Mouse (Mus musculus) gastrocnemius, adult 8-10 months (tissue): Measurements from ENCODE around the gene Oog4. TPM values are rescaled to one million over a fixed set of nuclear protein-coding genes. Genes with fewer than 3 reads are reported as not detected.
"Not testable (repeated sequence)": the region's sequence is repeated elsewhere in the genome, so short reads cannot be mapped to it uniquely, and the experiment has no call there.

ENCODE experiments used
- DNase-seq, 2 experiments: peaks; one replicate each; pipeline ENCODE4 v3.0.0; 2022; ENCODE audit warnings: low spot score in 2 of 2
- total RNA-seq, 4 experiments: library from RNA; stranded (reverse); gene quantifications; 2 replicates each; pipeline ENCODE4 v1.2.4; 2022

Gene Oog4
- total RNA-seq: not detected

GRCm38 (mm10) chr4:143450224-143450623 is at the start of gene Oog4:
Oog4 (minus strand) TSS chr4:143450324.
- DNase-seq: no peak

DNA sequence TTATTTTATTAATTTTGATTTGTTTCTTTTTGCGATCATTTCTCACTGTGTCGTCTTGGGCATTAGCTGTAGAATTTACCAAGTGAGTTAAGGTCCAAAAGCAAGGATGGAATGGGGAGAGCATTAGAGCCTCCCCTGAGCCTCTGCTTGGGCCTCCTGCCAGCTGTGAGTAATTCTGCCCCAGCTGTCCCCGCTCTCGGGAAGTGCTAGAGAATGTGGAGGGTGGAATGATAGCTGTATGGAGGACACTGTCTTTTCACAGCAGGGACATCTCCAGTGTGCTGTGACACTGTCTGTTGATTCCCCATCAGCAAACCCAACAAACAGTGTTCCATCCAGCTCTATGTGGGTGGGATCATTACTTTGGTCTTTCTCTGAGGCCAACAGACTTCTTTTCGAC is 23.4 kb downstream of the Oog4 start:
- DNase-seq: not testable (repeated sequence)

DNA sequence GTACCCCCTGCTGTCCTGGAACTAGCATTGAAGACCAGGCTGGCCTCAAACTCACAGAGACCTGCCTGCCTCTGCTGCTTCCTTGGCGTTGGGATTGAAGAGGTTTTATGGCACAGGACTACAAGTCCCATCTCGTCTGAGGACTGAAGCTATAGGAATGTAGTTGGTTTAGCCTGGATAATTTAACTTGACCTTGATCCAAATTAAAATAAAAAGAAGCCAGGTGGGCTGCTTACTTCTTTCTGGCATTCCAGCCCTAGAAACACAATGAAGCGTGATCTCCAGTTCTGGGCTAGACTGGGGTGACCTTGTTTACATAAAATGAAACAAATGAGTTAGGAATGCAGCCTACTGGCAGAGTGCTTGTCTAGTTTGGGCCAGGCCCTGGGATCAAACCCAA is 36.0 kb downstream of the Oog4 start:
- no peak for DNase-seq

GRCm38 (mm10) chr4:143413621-143414020 is 36.5 kb downstream of the Oog4 start:
- no peak for DNase-seq

DNA sequence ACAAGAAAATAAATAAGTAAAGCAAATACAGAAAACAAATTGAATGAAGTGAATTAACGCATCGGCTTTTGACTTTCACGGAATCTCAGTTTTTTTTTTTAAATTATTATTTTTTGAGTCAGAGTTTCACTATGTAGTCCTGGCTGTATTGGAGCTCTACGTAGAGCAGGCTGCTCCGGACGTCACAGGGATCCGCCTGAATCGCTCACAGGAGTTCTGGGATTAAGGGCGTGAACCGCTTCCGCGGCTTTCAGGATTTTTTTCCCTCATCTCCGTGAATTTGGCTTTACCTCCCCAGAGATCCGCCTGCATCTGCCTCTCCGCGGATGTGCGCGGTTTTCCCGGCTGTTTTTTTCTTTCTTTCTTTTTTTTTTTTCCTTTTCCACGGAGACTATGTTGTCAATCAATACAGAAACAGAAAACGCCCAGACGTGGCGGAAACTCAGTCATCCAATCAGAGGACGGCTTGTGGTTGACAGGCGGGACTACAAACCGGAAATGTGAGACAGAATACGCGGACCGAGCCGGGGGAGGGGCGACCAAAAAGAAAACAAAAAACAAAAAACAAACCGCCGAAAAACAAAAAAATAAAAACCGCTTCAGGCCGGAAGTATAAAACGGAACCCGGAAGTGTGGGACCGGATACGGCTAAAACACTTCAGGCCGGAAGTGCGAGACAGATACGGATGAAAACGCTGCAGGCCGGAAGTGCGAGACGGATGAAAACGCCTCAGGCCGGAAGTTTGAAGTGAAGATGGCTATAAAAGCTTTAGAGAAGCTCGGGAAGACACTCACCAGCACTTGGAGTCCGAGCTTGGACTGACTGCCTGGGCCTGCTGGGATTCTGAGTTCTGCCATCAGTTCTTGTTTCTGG is 37.7 kb downstream of the Oog4 start, which contains the start of gene Pramef8:
Gene Pramef8, plus strand, starts transcription at position 208 of the 874 bp plus-strand sequence.
- DNase-seq: peak; percentile 85 to 89

DNA sequence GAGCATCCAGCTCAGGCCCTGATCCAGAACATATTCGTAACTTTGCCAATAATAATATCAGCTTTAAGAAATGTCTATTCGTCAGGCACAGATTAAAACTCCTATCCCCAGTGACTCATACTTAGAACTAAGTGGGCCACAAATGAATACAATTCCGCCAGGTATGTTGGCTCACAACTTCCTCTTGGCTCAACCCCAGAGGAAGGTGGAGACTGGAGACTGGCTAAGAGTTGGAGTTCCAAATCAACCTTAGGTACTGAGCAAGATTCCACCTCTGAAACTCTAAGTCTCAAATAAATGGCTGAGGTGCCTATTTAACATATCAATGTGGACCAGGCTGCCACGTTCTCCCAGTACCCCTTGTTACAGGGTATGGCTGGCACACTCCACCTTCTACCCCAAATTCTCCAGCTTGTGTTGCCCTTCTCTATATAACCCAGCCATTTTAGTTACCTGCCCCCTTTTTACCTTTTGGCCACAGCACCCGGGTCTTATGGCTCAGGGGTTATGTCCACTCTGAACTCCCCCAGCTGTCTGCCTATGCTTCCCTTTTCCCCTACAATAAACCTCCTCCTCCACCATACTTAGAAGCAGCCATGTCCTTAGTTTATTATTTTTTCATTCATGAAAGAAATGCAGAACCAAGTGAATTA is 38.4 kb downstream of the Oog4 start:
- DNase-seq: no peak

- DNase-seq: no peak
These were observed 55.9 kb downstream of the Oog4 start, which contains the start of gene Pramel1 for GRCm38 (mm10) chr4:143394181-143394580. Pramel1 (plus strand) TSS chr4:143394428.

DNA sequence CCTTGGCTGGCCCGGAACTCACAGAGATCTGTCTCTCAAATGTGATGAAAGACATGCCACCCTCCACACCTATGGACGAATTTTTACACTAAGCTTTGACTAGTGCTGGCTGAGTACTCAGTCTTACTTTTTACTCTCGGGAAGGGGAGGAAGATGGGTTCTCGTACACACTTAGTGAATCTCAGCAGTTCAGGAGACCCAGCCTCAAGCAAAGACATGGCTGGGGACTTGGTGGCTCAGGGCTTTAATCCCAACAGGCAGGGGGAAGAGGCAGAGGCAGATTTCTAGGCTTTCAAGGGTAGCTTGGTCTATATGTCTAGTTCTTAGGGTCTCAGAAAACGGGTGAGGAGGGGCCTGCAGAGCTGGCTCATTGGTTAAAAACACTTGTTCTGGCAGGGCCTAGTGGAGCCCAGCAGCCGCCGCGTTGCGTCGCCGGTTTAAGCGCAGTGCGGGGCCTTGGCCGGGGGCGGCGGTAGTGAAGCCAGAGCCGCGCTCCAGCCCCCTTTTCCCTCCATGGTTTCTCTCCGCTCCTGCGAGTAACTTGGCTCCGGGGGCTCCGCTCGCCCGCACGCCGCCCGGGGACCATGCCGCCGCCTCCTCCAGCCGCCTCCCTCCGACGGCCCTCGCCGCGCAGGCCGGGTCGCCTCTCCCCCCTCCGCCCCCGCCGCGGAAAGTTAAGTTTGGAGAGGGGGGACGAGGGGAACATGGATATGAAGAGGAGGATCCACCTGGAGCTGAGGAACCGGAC is 61.0 kb downstream of the Oog4 start:
- no peak for DNase-seq

Other genes with a start within 250 kb of the Oog4 start
- gene Prdm2, start 237.3 kb downstream of the Oog4 start, total RNA-seq: 10 to 100 TPM; 20.3 to 28.1 (median 25.8) TPM
- 1 to 10 TPM; 2.9 to 4.9 (median 4.2) TPM for gene Pdpn, start 150.8 kb downstream of the Oog4 start, total RNA-seq
- gene Lrrc38, start 100.6 kb downstream of the Oog4 start, total RNA-seq: 10 to 100 TPM; 19.6 to 40.5 (median 28.9) TPM
- not detected for gene Pramel1, start 55.9 kb downstream of the Oog4 start, total RNA-seq
- gene Pramef8, start 37.9 kb downstream of the Oog4 start, total RNA-seq: 1 to 10 TPM; 6.2 to 9.2 (median 7.4) TPM
- not detected for gene Gm13043, start 61.0 kb upstream of the Oog4 start, total RNA-seq
- gene Gm13040, start 85.6 kb upstream of the Oog4 start, total RNA-seq: not detected
- not detected for gene BC080695, start 101.4 kb upstream of the Oog4 start, total RNA-seq
- not detected for gene Gm13057, start 101.4 kb upstream of the Oog4 start, total RNA-seq
- gene Gm13083, start 164.7 kb upstream of the Oog4 start, total RNA-seq: not detected
- not detected for gene Gm13088, start 206.9 kb upstream of the Oog4 start, total RNA-seq